Mouse (Mus musculus): ENCODE measurements around the gene Trmt112. TPM values are rescaled to one million over a fixed set of nuclear protein-coding genes. Genes with fewer than 3 reads are reported as not detected.

The Trmt112 gene
- polyA plus RNA-seq, 1 experiment: 126 TPM

- no peak for DNase-seq (ENCODE audit: low spot score)
Measured at GRCm38 (mm10) chr19:6948186-6948585, 38.7 kb downstream of the Trmt112 start.

- DNase-seq (ENCODE audit: low spot score): no peak
Measured at GRCm38 (mm10) chr19:6949532-6949931, 40.0 kb downstream of the Trmt112 start.

- no peak for DNase-seq (ENCODE audit: low spot score)
Measured at GRCm38 (mm10) chr19:6949951-6950350, 40.5 kb downstream of the Trmt112 start.

- peak; percentile 56 for DNase-seq (ENCODE audit: low spot score)
Measured at GRCm38 (mm10) chr19:6950613-6951153, 41.2 kb downstream of the Trmt112 start.

DNA sequence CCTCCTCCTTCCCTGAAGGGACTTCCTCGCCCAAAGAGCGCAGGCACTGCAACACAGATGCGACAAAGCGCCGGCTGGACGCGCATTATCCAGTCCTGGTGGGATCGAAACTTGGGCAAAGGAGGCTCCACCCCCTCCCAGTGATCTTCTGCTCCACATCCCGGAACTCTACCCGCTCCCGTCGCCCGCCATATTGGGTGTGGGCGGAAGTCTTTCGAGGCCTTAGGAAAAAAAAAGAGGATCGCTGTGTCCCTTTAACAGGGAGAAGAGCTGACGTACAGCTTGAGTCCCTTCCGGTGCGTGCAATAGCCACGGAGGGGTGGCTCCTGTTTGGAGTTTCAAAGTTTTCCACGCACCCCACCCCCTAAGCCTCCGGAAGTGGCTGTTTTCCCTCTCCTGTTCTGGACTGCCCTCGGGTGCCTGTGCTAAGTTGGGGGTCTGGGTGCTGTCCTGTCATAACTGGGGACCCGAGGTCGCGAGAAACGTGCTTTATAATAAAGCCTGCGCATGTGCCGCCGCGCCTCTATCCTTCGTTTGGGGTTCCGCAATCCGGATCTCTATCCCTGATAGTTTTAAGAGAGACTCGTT lies 42.0 kb downstream of the Trmt112 start:
- DNase-seq (ENCODE audit: low spot score): peak; percentile 83

GRCm38 (mm10) chr19:6951994-6952711 lies 42.7 kb downstream of the Trmt112 start:
- DNase-seq (ENCODE audit: low spot score): peak; percentile 81

DNA sequence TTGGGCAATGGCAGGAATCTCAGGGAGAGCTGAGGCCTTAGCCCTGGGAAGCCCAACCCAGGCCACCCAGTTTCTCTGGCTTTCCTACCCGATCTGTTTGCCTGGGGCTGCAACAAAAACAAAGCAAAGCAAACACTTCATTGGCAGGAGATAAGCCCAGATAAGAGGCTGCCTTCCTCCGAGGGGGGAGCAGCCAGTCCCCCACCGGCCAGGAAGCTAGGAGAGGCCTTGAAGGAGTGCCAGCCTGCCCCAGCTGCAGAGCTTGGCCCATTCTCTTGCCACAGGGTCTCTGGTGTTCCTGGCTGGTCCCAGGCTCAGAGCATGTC lies 43.2 kb downstream of the Trmt112 start:
- DNase-seq (ENCODE audit: low spot score): peak; percentile 57

DNA sequence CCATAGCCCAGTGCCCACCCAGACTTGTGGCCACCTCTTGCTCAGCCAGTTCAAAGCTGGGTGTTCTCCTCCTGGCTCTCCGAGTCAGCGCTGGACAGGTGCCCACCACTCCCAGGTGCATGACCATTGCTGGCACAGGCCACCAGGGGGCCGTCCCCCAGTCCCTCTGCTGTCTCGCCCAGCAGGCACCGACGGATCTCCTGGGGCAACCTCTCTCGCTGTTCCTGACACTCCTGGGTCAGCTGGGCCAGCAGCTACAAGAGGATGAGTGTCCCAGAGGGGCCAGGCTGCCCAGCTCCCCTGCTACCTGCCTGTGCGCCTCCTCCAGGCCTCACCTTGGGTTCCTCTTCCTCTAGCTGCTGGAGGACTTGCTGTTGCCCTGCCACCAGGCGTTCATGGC lies 44.5 kb downstream of the Trmt112 start:
- no peak for DNase-seq (ENCODE audit: low spot score)

- no peak for DNase-seq (ENCODE audit: low spot score)
Measured at GRCm38 (mm10) chr19:6955424-6955823, 45.9 kb downstream of the Trmt112 start.

- no peak for DNase-seq (ENCODE audit: low spot score)
Measured at GRCm38 (mm10) chr19:6956461-6956860, 47.0 kb downstream of the Trmt112 start.

Other genes starting within 250 kb of the Trmt112 start
- gene Rps6ka4, start 69.1 kb upstream of the Trmt112 start, polyA plus RNA-seq (2012; rRNA removed): 34.6 and 37.5 TPM in 2 replicates
- gene Ccdc88b, start 51.5 kb upstream of the Trmt112 start, polyA plus RNA-seq (2012; rRNA removed): 2.5 and 3.2 TPM in 2 replicates
- 308 and 425 TPM in 2 replicates for gene Prdx5, start 408 bp downstream of the Trmt112 start, polyA plus RNA-seq (2012; rRNA removed)
- gene Esrra, start 12.1 kb downstream of the Trmt112 start, polyA plus RNA-seq (2012; rRNA removed): 55.8 and 59.1 TPM in 2 replicates
- 3.6 and 4.1 TPM in 2 replicates for gene Catsperz, start 15.7 kb downstream of the Trmt112 start, polyA plus RNA-seq (2012; rRNA removed)
- 1.6 and 1.8 TPM in 2 replicates for gene Kcnk4, start 24.8 kb downstream of the Trmt112 start, polyA plus RNA-seq (2012; rRNA removed)
- gene Bad, start 32.2 kb downstream of the Trmt112 start, polyA plus RNA-seq (2012; rRNA removed): 67.2 and 75.9 TPM in 2 replicates
- gene Gpr137, start 32.8 kb downstream of the Trmt112 start, polyA plus RNA-seq (2012; rRNA removed): 46.3 and 52.2 TPM in 2 replicates
- 100 and 132 TPM in 2 replicates for gene Ppp1r14b, start 65.3 kb downstream of the Trmt112 start, polyA plus RNA-seq (2012; rRNA removed)
- gene Plcb3, start 66.8 kb downstream of the Trmt112 start, polyA plus RNA-seq (2012; rRNA removed): 83.5 and 88.1 TPM in 2 replicates
- gene Fkbp2, start 70.8 kb downstream of the Trmt112 start, polyA plus RNA-seq (2012; rRNA removed): 83.0 and 89.1 TPM in 2 replicates
- 48.1 and 76.3 TPM in 2 replicates for gene Vegfb, start 78.0 kb downstream of the Trmt112 start, polyA plus RNA-seq (2012; rRNA removed)
- gene Dnajc4, start 82.9 kb downstream of the Trmt112 start, polyA plus RNA-seq (2012; rRNA removed): 61.7 and 65.2 TPM in 2 replicates
- 32.6 and 37.4 TPM in 2 replicates for gene Nudt22, start 86.4 kb downstream of the Trmt112 start, polyA plus RNA-seq (2012; rRNA removed)
- 22.9 and 28.4 TPM in 2 replicates for gene Trpt1, start 86.4 kb downstream of the Trmt112 start, polyA plus RNA-seq (2012; rRNA removed)
- gene Fermt3, start 109.8 kb downstream of the Trmt112 start, polyA plus RNA-seq (2012; rRNA removed): 13.9 and 15.7 TPM in 2 replicates
- 82.9 and 85.9 TPM in 2 replicates for gene Stip1, start 130.3 kb downstream of the Trmt112 start, polyA plus RNA-seq (2012; rRNA removed)
- gene Macrod1, start 147.1 kb downstream of the Trmt112 start, polyA plus RNA-seq (2012; rRNA removed): 23.7 and 26.2 TPM in 2 replicates
- 0.37 and 0.66 TPM in 2 replicates for gene Flrt1, start 196.0 kb downstream of the Trmt112 start, polyA plus RNA-seq (2012; rRNA removed)